Mouse (Mus musculus) forelimb bud, embryonic 11.5 days (tissue): Measurements from ENCODE around the gene Gipc3.

Source experiments
- DNase-seq: peaks from one replicate; pipeline ENCODE4 v3.0.0-alpha.2; 2012; ENCODE audit warnings: low read depth, low spot score

The Gipc3 gene

DNA sequence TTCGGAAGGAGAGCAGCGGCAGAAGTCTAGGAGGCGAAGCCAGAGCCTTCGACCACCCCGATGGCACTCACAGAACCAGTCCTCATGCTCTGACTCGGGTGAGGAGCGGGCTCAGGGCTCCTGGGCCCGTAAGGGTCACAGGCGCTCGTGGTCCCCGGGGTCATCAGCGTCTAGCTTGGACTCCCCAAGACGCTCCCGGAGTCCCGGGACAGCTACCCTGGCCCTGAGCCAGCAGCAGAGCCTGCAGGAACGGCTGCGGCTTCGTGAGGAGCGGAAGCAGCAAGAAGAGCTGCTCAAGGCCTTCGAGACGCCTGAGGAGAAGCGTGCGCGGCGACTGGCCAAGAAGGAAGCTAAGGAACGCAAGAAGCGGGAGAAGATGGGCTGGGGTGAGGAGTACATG, 20.6 kb downstream of the Gipc3 start:
- no peak for DNase-seq

DNA sequence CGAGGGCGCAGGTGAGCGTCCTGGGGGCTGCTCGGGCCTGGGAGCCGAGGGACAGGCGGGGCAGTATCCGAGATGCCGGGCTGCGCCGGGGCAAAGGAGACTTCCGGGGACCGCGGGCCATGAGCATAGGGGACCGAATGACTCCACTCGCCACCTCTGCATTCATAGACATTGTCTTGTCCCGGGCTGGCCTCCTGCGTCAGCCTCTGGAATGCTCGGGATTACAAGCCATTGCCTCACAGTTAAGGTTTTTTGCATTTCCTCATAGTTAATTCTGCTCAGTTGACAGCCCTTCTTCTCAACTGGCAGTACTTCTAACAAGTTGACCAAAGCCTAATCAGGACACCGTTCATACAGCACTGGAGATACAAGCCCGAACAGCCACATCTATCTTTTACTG, 21.6 kb downstream of the Gipc3 start:
- no peak for DNase-seq

DNA sequence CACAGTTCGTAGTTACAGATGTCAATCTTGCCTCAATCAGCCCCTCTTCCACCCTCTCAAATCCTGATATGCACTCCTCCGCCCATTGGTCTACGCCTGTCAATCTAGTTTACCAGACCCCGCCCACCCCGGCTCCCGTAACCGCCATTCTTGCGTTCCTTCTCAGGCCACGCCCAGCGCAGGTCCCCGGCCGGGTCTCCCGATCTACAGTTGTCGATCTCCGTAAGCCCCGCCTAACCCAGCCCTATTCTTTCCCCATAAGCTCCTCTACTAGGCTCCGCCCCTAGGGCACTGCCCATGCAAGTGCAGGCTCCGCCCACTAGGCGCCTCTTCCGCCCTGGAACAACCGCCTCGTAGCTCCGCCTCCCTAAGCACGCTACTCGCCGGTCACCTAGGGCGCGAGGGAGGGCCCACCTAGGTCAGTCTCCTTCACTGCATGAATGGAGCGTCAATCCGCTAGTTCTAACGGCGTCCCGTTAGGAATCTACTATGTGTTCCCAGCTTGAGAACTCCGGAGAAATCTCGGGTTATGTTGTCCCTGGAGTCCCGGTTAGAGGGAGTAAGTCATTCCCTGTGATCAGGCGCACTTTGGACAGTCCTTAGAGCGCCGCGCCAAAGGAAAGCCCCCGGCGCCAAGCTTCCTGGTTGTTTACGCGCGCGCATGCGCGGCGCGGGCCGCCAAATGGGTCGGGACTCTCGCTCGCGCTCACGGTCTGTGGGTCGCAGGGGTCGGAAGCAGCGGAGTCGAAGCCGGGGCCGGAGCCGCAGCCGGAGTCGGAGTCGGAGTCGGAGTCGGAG, 22.3 kb downstream of the Gipc3 start, which contains the start of gene Cactin:
TSS of gene Cactin (plus strand) at position 554 of the 798 bp plus-strand sequence.
- DNase-seq: peak; percentile 100

DNA sequence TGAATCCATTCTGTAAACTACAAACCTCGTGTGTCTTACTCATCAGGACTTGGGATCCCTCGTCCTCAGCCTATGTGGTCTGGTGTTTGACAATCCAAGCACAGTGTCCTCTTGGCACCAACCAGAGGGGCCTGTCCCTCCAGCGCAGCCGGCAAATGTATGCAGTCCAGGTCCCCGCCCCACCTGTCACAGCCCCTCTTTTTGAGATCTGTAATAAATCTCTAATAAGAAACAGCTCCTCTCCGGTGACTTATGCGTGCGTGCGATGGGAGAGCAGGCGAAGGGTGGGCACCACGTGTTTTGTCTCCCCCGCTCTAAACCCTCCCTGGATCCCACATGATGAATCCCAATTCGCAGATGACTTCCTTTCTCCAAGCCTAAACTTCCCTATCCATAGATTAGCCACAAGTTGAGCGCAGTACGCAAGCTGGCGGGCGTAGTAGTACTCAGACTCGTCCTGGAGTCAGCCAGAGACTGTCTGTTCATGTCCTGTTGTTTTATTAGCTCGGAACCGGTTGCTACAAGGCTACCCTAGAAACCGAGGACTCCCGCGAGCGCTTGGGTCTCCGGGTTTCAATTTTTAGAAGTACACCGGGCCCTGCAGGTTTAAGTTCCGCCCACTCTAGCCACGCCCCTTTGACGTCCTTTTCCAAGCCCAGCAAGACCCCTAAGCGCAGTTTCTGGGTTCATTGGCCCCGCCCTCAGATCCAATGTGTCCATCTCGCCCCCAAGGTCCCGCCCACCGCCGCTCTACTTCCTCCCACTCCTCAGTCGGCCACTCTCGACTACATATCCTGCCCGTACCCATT, 23.1 kb downstream of the Gipc3 start:
- peak; percentile 98 for DNase-seq

DNA sequence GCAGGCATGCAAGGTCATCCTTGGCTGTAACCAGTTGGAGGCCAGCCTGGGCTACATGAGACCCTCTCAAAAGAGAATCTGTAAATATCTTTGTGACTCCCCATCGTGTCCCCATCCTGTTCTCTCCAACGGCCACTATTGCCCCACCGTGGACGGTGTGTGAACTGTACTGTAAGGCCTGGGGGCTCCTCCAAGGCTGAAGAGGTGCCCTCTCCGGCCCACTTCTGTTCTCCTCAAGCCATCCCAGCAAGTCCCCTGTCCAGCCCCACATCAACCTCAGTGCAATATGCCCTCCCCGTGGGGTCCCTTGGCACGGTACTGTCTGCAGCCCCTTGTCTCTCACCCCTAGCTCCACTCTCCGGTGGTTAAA, 23.8 kb downstream of the Gipc3 start:
- no peak for DNase-seq

DNA sequence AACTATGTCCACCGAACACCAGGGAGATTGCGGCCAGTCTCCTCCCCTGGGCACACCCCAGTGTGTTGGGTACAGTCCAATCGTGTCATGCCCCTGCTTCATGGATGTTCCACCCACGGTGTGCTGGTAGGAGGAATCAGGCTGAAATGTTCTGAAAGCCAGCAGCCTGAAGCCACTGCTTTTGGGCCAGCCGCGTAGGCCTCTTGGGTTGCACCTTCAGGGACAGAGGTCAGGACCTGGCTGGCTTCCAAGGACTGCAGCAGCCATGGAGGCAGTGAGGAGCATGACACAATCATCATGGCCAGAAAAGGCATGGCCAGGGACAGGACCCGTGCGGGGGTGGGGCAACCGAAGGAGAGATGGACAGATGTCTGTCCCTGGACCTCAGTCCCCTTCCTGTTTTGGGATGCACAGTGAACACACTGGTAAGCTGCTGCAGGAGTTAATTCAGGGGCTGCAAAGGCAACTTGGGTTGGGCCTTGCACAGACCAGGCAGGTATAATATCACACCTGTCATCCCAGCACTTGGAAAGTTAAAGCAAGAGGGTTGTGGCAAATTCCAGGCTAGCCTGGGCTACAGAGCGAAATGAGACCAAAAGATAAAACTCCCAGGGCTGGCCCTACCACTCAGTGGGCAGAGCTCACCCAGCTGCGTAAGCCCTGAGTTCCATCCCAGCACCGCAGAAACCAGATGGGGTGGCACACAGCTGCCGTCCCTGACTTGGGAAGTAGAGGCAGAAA, 24.3 kb downstream of the Gipc3 start:
- no peak for DNase-seq

DNA sequence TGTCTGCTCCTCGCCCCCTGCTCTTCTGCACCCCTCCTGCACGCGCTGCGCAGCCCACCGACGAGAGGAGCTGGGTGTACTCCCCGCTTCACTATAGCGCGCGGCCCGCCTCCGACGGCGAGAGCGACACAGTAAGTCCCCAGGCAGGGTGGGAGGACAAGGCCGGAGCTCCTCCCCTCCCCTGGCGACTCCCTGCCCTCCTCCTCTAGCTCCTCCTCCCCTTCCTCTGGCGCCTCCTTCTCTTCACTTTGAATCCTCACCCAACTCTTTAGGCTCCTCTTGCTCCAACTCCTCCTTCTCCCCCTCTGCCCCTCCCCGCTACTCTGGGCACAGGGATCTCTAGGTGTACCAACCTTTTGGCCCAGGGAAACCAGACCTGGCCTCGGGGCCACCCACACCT, 25.8 kb downstream of the Gipc3 start:
- no peak for DNase-seq

DNA sequence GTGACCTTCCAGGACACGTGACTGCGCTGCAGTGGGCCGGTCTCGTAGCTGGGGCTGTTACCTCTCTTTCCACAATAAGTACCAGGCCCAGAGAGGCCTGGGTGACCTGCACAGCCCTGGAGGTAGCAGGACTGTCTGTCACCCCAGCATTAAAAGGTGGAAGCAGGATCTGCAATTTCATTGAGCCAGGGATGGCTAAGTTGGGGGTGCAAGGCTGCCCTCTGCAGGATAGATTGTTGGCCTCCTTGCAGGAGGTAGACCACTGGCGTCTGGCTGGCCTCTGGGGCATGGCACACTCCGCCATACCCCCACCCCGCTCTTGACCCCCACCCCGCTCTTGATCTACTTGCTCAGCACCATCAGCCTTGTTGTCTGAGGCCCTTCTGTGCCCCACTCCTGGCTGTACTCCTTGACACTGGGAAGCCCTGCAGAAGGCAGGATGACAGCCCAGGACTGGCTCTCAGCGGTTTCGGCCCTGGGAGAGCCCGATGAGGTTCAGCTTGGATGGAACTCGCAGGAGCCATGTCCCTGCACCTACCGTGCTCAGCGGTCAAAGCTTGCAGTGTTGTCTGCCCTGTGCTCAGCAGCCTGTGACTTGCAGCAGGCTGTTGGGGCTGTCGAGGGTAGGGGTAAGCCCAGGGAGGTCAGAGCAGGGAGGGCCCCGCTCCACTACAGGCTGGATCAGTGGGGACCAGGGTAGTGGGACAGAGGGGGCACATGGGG, 26.6 kb downstream of the Gipc3 start:
- DNase-seq: no peak

DNA sequence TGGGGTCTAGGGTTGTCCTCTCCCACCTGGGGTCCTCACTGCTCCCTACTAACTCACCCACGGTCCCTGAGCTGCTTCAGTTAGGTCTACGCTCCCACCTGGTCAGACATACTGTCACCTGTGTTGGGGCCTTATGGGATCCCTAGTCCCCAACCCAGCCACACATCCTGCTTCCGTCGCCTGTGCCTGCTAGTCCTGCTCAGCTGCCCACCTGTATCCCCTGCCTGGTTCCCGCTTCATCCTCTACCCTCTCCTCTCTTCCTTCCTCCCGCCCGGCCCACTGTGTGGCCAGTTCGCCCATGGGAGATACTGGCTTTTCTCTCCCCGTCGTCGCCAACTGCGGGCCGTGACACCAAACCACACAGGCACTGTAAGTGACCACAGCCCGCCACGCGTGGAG, 27.5 kb downstream of the Gipc3 start:
- DNase-seq: no peak

DNA sequence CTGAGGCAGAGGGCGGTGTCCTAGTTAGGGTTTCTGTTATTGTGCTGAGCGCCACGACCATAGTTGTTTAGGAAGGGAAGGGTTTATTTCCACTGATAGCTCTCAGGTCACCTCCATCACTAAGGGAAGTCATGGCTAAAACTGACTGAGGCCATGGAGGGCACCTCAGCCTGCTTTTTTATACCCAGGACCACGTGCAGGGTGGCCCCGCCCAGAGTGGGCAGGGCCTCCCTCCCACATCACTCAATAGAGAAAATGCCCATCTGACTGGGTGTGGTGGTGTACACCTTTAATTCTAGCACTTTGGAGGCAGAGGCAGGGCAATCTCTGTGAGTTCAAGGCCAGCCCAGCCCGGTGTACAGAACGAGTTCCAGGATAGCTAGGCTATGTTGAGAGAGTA, 28.9 kb downstream of the Gipc3 start:
- DNase-seq: no peak

DNA sequence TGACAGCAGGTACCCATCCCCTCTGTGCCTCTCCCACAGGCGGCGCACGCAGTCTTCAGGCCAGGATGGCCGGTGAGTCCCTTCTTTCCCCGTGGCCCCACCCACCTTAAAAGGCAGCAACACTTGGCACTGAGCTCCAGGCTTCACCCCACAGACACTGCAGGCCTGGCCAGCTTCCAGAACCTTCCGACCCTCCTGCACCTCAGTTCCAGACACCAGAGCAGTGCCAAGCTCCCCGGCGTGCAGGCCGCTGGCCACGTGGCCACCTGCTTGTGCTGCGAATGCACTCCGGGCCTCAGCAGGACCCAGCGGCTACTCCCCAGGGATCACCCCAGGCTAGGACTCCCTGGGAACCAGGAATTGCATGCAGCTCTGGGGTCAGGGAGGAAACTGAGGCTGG, 29.5 kb downstream of the Gipc3 start:
- DNase-seq: no peak

DNA sequence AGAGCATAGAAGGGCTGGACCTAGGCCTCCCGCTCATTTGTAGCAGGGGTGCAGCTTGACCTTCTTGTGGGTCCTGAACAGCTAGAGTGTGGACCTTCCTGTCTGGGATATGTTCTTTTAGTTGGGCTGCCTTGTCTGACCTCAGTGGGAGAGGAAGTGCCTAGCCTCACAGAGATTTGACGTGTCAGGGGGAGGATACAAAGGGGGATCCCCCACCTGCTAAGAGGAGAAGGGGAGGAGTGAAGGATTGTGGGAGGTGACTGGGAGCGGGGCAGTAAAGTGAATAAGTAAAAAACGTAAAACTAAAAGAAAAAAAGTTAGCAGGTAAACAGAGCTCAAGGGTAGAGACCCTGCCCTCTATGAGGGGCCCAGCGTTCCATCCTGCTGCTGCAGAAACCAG, 33.5 kb downstream of the Gipc3 start:
- no peak for DNase-seq

DNA sequence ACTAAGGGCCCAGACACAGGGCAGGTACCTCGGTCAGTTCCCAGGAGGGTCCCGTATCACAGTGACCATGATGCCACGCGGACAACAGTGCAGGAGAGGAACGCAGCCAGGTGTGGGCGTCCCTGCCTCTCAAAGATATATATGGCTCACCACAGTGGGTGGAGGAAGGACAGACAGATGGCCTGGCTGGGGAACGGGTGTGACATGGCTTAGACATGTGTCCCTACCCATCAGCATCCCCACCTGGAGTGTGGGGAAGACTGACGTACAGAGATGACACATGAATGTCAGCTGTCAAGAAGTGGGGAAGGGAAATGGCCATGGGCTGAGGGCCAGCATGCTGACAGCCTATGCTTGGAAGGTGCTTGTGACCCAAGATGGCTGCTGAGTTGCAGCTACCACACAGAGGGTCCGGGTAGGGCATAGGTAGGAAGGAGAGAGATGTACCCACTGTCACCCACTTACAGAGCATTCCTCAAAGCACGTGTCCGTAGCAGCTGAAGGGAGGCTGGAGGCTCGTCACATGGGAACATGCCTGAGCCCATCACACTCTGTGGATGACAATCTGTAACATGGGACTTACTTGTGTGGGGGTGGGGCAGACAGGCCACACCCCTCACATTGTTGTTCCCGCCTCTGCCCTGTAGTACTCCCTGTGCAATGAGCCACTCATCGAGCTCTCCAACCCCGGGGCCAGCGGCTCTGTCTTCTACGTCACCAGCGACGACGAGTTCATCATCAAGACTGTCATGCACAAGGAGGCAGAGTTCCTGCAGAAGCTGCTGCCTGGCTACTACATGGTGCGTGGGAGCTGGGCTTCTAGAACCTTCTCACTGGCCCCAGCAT, 36.0 kb downstream of the Gipc3 start:
- DNase-seq: no peak

DNA sequence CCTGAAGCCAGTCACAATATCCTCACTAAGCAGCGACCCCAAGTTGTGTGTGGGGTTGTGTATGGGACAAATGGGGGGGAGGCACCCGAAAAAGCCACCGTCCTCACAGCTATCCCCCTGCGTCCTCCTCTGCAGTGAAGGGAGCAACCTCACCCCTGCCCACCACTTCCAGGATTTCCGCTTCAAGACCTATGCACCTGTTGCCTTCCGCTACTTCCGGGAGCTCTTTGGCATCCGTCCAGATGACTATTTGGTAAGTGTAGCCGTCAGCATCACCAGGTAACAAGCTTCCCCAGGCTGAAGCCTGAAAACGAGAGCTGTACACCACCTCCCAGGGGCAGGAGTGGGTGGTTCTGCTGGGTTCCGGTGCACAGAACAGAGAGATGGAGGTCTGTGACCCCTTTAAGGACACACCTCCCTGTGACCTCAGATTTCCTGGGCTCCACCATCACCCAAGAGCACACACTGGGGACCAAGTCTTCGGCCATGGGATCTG, 36.8 kb downstream of the Gipc3 start:
- DNase-seq: no peak

DNA sequence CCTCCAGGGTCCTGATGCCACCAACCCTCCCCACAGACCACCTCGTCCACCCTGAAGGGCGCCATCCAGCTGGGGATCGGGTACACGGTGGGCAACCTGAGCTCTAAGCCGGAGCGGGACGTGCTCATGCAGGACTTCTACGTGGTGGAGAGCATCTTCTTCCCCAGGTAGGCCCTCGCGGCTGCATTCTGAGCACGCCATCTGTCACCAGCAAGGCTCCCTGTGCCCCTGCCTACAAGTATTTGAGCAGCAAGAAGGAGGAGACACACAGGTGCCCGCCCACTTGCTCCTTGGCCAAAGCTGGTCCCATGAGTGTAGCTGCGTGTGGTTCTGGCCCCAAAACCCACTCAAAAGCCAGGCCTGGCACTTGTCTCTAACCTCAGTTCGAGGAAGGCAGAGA, 37.4 kb downstream of the Gipc3 start:
- no peak for DNase-seq

DNA sequence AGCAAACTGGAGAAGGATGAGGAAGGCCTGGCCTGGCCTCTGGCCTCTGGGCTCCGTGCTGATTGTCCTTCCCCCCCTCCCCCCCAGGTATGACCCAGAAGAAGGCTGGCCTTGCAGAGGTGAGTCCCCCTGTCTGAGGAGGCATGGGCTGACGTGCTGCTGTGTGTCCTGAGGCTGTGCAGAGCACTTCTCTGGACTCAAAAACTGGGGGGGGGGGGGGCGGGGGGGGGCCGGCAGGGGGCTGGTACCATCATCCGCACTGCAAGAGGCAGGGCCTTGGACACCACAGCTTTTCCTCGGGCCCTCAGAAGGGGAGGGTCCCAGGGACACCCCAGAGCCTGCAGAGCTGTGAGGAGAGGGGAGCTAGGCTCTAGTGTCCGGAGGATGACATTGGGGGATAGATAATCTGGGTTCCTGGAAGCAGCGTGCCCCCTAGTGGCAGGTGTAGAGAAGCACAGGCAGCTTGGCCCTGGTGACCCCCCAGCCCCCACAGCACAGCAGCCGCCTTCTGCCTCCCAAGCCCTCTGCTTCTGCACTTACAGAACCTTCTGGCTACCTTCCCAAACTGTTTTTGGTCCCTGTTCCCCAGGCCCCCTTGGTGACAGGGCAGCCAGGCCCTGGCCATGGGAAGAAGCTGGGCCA, 38.3 kb downstream of the Gipc3 start:
- peak; percentile 30 for DNase-seq

DNA sequence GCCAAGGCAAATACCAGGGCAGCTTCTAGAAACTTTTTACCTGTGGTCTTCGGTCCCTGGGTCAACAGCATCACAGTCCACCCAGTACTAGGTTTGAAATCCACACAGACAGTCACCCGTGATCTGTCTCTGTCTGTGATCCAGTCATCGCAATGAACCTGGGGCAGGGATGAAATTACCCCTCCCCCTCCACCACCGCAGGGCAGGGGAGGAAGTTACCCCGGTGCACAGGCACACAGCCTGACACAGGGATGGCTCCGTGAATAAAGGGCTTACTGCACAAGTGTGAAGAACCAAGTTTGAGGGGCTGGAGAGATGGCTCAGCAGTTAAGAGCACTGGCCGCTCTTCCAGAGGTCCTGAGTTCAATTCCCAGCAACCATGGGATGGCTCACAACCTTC, 39.3 kb downstream of the Gipc3 start:
- no peak for DNase-seq

DNA sequence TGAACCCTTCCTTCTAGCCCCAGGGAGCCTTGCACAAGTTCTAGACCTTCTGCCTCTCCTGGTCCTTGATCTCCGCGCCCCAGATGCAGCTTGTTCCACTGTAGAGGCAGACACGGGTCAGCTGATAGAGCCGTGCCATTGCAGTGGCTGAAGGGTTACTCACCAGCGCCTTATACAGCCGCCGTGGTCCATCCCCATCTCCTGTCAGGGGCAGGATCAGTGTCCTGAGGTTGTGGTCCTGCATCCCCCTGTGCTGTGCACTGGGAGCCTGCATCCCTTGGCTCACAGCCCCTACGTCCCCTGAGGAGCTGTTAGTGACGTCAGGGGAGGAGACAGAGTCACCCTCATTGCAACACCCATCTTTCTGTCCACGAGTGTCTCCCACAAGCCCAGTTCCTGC, 39.8 kb downstream of the Gipc3 start:
- DNase-seq: no peak

DNA sequence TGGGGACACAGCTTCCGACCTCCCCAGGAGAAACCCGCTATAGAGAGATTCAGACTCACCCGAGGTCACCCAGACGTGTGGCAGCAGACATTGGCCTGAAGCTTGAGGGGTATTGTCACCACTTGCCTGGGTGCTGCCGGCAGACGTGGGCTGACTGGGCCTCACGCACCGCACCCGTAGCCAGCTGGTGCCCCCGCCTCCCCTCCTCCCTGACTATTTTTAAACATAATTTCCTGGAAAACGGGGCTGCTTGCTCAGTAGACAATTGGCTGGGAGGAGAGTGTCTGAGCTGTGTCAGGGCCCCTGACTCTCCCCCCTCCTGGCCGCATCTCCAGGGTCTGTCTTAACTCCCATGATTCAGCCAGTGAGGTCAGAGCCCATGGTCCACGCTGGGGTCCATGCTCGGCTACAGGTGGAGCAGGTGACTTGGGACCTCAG, 40.3 kb downstream of the Gipc3 start:
- DNase-seq: no peak

DNA sequence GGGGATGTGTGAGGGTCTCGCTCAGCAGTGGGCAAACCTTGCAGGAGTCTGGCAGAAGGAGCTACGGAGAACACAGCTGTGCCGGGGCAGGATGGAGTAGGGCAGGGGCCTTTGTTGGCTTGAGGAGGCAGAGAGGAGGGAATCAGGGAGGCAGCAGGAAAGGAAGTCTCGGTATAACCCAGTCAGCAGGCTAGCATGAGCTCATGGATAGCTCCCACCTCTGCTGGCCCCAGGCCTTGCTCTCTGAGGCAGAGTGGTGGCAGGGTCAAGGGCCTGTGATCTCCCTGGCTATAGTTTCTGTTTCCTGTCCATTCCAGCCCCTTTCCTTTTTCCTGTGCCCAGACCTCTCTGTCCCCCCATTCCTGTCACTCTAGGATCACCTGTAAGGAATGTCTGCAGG, 40.8 kb downstream of the Gipc3 start:
- DNase-seq: no peak
